Mouse (Mus musculus): ENCODE measurements at regions not wholly inside any gene's neighbourhood (a gene's known extent, or its start where the extent isn't known, plus 50 kb on each side); places are given as distances from the start of the nearest gene placed in this dataset.

DNA sequence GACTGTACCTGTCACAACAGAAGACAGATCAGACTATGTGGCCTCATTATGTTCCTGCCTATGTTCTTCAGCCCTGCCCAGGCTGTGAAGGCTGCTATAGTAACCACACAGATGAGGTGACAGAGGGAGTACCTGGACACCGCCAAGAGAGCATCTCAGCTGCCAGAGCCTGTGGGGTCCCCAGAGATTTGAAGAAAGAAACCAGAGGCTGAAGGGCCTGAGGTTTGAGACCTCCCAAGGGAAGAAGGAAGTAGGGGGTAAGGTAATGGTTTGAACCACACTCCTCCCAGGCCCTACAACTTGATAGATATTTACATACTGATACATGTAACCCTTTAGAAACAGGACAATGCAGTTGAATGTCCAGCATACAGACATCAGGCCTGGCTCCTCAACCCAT lies 407.7 kb downstream of the Ptpru start:
- H3K27ac ChIP-seq (ENCODE audit: low read depth, low read length) = no peak overlapping the region
- H3K4me3 ChIP-seq (ENCODE audit: low read depth, low read length) = no peak overlapping the region
- no peaks in the 10 kb centered on the region for H3K27me3 ChIP-seq (replicated peaks; ENCODE audit: control insufficient read depth, insufficient read depth, low read length)
- H3K4me2 ChIP-seq (replicated peaks; ENCODE audit: low read depth) = no peak overlapping the region
- no peak for TF ChIP-seq CTCF (IDR thresholded peaks at IDR 0.05; ENCODE audit: low read depth)
- no peaks in the 10 kb centered on the region for H3K9me3 ChIP-seq (ENCODE audit: control insufficient read depth)
- 81% methylated on average over 1 of the region's 1 CpGs for WGBS
- no peak for ATAC-seq
- H3K9ac ChIP-seq (ENCODE audit: low read depth, low read length) = no peak overlapping the region
- H3K36me3 ChIP-seq (ENCODE audit: control insufficient read depth, insufficient read depth) = no peaks in the 10 kb centered on the region
- no peaks in the 10 kb centered on the region for H3K4me1 ChIP-seq (replicated peaks; ENCODE audit: control insufficient read depth, insufficient read depth, low read length)

GRCm38 (mm10) chr4:131431188-131431587 lies 406.9 kb downstream of the Ptpru start:
- Histone ChIP-seq H3K9me3 (ENCODE audit: control insufficient read depth) (no peaks in the 10 kb centered on the region), H3K36me3 (ENCODE audit: control insufficient read depth, insufficient read depth) (no peaks in the 10 kb centered on the region), H3K4me1 (replicated peaks; ENCODE audit: control insufficient read depth, insufficient read depth, low read length) (no peaks in the 10 kb centered on the region), H3K27ac (ENCODE audit: low read depth, low read length) (no peak overlapping the region), H3K9ac (ENCODE audit: low read depth, low read length) (no peak overlapping the region), H3K4me3 (ENCODE audit: low read depth, low read length) (no peak overlapping the region), H3K27me3 (replicated peaks; ENCODE audit: control insufficient read depth, insufficient read depth, low read length) (no peaks in the 10 kb centered on the region), H3K4me2 (replicated peaks; ENCODE audit: low read depth) (no peak overlapping the region)
- ATAC-seq = no peak
- WGBS = 3% methylated on average over 5 of the region's 5 CpGs
- TF ChIP-seq CTCF (IDR thresholded peaks at IDR 0.05; ENCODE audit: low read depth) = peak; percentile 97

DNA sequence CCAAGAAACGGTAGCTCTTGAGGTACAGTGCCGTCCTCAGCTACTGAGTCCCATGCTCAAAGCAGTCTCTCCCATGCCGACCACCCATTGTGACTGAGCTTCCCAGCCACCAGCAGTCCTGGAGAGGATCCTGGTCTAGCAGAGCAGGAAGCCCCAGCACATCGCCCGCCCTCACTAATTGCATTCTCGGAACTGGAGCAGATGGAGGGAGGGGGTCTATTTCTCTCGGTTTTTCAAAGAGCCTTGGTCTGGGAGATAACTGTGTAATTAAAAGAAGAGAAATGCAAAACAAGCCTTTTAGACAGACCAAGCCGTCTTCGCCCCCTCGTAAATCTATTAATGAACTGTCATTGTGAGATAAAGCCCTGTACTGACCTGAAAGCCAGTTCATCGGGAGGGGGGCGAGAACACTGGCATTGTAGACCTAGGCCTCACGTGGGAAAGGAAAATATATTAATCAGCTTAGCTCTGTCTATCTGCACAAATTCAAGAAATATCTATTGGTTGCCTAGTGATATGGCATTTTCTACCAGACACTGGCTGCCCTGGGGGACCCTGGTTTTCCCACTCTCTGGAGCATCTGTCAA lies 405.4 kb downstream of the Ptpru start:
- Histone ChIP-seq H3K9ac (ENCODE audit: low read depth, low read length) (no peak overlapping the region), H3K36me3 (ENCODE audit: control insufficient read depth, insufficient read depth) (no peaks in the 10 kb centered on the region), H3K27ac (ENCODE audit: low read depth, low read length) (no peak overlapping the region), H3K27me3 (replicated peaks; ENCODE audit: control insufficient read depth, insufficient read depth, low read length) (no peaks in the 10 kb centered on the region), H3K9me3 (ENCODE audit: control insufficient read depth) (no peaks in the 10 kb centered on the region), H3K4me3 (ENCODE audit: low read depth, low read length) (no peak overlapping the region), H3K4me1 (replicated peaks; ENCODE audit: control insufficient read depth, insufficient read depth, low read length) (no peaks in the 10 kb centered on the region), H3K4me2 (replicated peaks; ENCODE audit: low read depth) (no peak overlapping the region)
- 36% methylated on average over 13 of the region's 13 CpGs for WGBS
- no peak for ATAC-seq
- no peak for TF ChIP-seq CTCF (IDR thresholded peaks at IDR 0.05; ENCODE audit: low read depth)

DNA sequence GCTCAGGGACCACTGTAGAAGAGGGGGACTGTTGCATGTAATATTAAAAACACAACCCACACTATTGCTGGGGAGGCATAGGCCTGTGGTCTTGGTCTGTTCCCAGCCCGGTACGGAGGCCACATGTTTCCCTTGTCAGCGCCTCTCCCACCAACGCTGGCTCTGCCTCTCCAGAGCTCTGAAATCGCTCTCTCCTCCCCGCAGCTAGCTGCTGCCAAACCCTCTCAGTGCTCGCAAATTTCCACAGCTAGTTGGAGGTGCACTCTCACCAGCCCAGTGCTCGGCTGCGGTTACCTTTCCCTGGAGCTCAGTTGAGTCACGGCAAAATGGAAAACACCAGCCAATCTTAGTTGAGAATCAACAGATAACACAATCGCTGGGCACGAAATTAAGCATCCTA lies 402.9 kb downstream of the Ptpru start:
- no peaks in the 10 kb centered on the region for H3K36me3 ChIP-seq (ENCODE audit: control insufficient read depth, insufficient read depth)
- no peak overlapping the region for H3K4me2 ChIP-seq (replicated peaks; ENCODE audit: low read depth)
- no peak overlapping the region for H3K9ac ChIP-seq (ENCODE audit: low read depth, low read length)
- no peak for ATAC-seq
- TF ChIP-seq CTCF (IDR thresholded peaks at IDR 0.05; ENCODE audit: low read depth) = no peak
- no peak overlapping the region for H3K27ac ChIP-seq (ENCODE audit: low read depth, low read length)
- H3K9me3 ChIP-seq (ENCODE audit: control insufficient read depth) = no peaks in the 10 kb centered on the region
- no peak overlapping the region for H3K4me3 ChIP-seq (ENCODE audit: low read depth, low read length)
- H3K27me3 ChIP-seq (replicated peaks; ENCODE audit: control insufficient read depth, insufficient read depth, low read length) = no peaks in the 10 kb centered on the region
- H3K4me1 ChIP-seq (replicated peaks; ENCODE audit: control insufficient read depth, insufficient read depth, low read length) = no peaks in the 10 kb centered on the region
- 82% methylated on average over 12 of the region's 12 CpGs for WGBS

GRCm38 (mm10) chr4:131438403-131438802 lies 399.7 kb downstream of the Ptpru start:
- no peaks in the 10 kb centered on the region for H3K27me3 ChIP-seq (replicated peaks; ENCODE audit: control insufficient read depth, insufficient read depth, low read length)
- no peak overlapping the region for H3K9ac ChIP-seq (ENCODE audit: low read depth, low read length)
- no peak for ATAC-seq
- no peak overlapping the region for H3K4me2 ChIP-seq (replicated peaks; ENCODE audit: low read depth)
- no peaks in the 10 kb centered on the region for H3K4me1 ChIP-seq (replicated peaks; ENCODE audit: control insufficient read depth, insufficient read depth, low read length)
- no peak for TF ChIP-seq CTCF (IDR thresholded peaks at IDR 0.05; ENCODE audit: low read depth)
- WGBS = 88% methylated on average over 2 of the region's 2 CpGs
- no peaks in the 10 kb centered on the region for H3K9me3 ChIP-seq (ENCODE audit: control insufficient read depth)
- H3K36me3 ChIP-seq (ENCODE audit: control insufficient read depth, insufficient read depth) = no peaks in the 10 kb centered on the region
- H3K4me3 ChIP-seq (ENCODE audit: low read depth, low read length) = no peak overlapping the region
- H3K27ac ChIP-seq (ENCODE audit: low read depth, low read length) = no peak overlapping the region

DNA sequence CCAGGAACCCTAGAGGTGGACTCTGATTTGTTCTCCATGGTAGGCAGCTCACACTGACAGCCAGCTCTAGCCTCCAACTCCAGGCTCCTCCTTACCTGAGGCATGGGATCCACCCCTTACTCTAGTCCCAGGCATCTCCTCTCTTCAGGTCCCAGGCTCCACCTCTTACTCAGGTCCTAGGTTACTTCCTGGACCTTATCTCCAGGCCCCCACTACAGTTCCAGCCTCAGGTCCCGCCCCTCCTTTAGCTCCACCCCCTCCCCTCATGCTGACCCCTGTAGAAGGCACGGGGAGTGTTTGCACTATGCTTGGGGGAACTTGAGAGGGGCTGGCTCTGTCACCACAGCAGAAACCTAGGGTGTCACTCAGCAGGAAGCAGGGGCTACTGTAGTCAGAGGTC lies 399.2 kb downstream of the Ptpru start:
- TF ChIP-seq CTCF (IDR thresholded peaks at IDR 0.05; ENCODE audit: low read depth) = no peak
- Histone ChIP-seq H3K4me3 (ENCODE audit: low read depth, low read length) (no peak overlapping the region), H3K27ac (ENCODE audit: low read depth, low read length) (no peak overlapping the region), H3K4me2 (replicated peaks; ENCODE audit: low read depth) (no peak overlapping the region), H3K9me3 (ENCODE audit: control insufficient read depth) (no peaks in the 10 kb centered on the region), H3K27me3 (replicated peaks; ENCODE audit: control insufficient read depth, insufficient read depth, low read length) (no peaks in the 10 kb centered on the region), H3K9ac (ENCODE audit: low read depth, low read length) (no peak overlapping the region), H3K4me1 (replicated peaks; ENCODE audit: control insufficient read depth, insufficient read depth, low read length) (no peaks in the 10 kb centered on the region), H3K36me3 (ENCODE audit: control insufficient read depth, insufficient read depth) (no peaks in the 10 kb centered on the region)
- no peak for ATAC-seq
- 14% methylated on average over 2 of the region's 2 CpGs for WGBS

- no peaks in the 10 kb centered on the region for H3K27me3 ChIP-seq (replicated peaks; ENCODE audit: control insufficient read depth, insufficient read depth, low read length)
- no peak overlapping the region for H3K4me3 ChIP-seq (ENCODE audit: low read depth, low read length)
- TF ChIP-seq CTCF (IDR thresholded peaks at IDR 0.05; ENCODE audit: low read depth) = no peak
- H3K27ac ChIP-seq (ENCODE audit: low read depth, low read length) = no peak overlapping the region
- H3K9me3 ChIP-seq (ENCODE audit: control insufficient read depth) = no peaks in the 10 kb centered on the region
- no peaks in the 10 kb centered on the region for H3K36me3 ChIP-seq (ENCODE audit: control insufficient read depth, insufficient read depth)
- no peak for ATAC-seq
- H3K4me2 ChIP-seq (replicated peaks; ENCODE audit: low read depth) = no peak overlapping the region
- WGBS = 87% methylated on average over 3 of the region's 3 CpGs
- no peaks in the 10 kb centered on the region for H3K4me1 ChIP-seq (replicated peaks; ENCODE audit: control insufficient read depth, insufficient read depth, low read length)
- no peak overlapping the region for H3K9ac ChIP-seq (ENCODE audit: low read depth, low read length)
These were observed 397.2 kb downstream of the Ptpru start for GRCm38 (mm10) chr4:131440845-131441244.

All from intestine, postnatal 0 days (tissue).